Mouse (Mus musculus): Measurements from ENCODE around the gene Nubp1. TPM values are rescaled to one million over a fixed set of nuclear protein-coding genes. Genes with fewer than 3 reads are reported as not detected.

The Nubp1 gene
- total RNA-seq (2012; rRNA removed) (163 and 169 TPM in 2 replicates), total RNA-seq (2014; rRNA removed) (152 TPM in 2 replicates), polyA plus RNA-seq (2012; ENCODE audit: insufficient read length, low read depth) (162 and 176 TPM in 2 replicates)

DNA sequence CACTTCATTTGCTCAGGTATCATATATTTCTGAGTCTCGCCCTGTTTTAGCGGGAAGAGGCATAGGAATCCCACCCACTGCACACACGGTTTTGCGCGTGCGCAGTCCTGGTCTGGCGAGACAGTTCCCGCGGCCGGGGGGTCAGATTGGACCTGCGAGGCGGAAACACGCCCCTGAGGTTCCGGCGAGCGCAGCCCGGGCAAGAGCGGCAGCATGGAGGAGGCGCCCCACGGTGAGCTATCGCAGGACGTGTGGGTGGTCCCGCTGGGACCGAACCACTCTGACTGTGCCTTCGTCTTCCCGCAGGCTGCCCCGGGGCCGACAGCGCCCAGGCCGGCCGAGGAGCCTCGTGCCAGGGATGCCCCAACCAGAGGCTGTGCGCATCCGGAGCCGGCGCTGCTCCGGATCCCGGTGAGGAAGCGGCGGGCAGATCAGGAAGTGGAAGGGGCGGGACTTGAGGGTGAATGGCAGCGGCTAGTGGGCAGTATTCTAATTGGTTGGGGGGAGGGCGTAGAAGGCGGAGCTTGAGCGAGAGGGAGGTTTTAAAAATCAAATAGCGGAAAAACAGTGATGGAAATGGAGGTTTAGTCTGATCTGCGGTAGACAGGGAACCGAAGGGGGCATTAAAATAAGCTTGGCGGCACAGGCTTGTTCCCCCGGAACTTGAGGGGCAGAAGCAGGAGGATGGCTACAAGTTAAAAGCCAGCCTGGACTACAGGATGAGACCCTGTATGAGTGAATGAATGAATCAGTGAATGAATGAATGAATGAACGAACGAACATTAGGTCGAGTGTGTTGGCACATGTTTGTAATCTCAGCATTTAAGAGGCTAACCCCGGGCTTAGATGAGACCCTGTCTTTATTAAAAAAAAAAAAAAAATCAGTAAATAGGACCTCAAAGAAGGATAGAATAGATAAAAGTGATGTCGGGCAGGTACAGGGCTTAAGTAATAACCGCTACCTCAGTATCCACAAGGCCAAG, at the start of gene Nubp1:
Gene Nubp1, plus strand, starts transcription at position 185 of the 983 bp plus-strand sequence.
- in situ Hi-C loops (cut with MboI; ENCODE audit: low pct_ligation_motif_present, low pct_unique_long_range_greater_than_20kb, low sequenced_read_pairs) (no loop called here), dilution Hi-C loops (cut with MboI; ENCODE audit: extremely low pct_ligation_motif_present, extremely low pct_unique_long_range_greater_than_20kb, low sequenced_read_pairs) (no loop called here)
- H3K9ac ChIP-seq (ENCODE audit: insufficient read depth, low read depth) = peak within 1 kb of the TSS; percentile 82
- peak; percentile 99 for DNase-seq (ENCODE audit: extremely low read depth)
- peaks cover 14% of the 10 kb centered on the region for H3K79me2 ChIP-seq (replicated peaks; ENCODE audit: control insufficient read depth, extremely low read depth, insufficient read depth, poor library complexity, severe bottlenecking)
- peaks cover 16 to 67% of the 10 kb centered on the region in 2 experiments for H3K4me1 ChIP-seq (ENCODE audit: control insufficient read depth in 1 of 2, insufficient read depth in 2 of 2)
- H3K27me3 ChIP-seq (replicated peaks) = peaks cover 5% of the 10 kb centered on the region
- H3K4me3 ChIP-seq (replicated peaks in 1 of 3; ENCODE audit: low read depth in 2 of 3, low read length in 2 of 3, poor library complexity in 1 of 3) = peak within 1 kb of the TSS; percentile 71 to 90 (median 80)
- peak within 1 kb of the TSS; percentile 89 for H3K4me2 ChIP-seq (ENCODE audit: insufficient read depth, low read depth, poor library complexity, severe bottlenecking)
- peaks cover 36 to 43% of the 10 kb centered on the region in 2 experiments for H3K36me3 ChIP-seq (replicated peaks in 1 of 2; ENCODE audit: control insufficient read depth in 1 of 2, insufficient read depth in 1 of 2, low read length in 1 of 2)
- peak within 1 kb of the TSS; percentile 93 for H3K27ac ChIP-seq (ENCODE audit: insufficient read depth, low read depth)
- H3K9me3 ChIP-seq (replicated peaks; ENCODE audit: low read length) = peaks cover 4% of the 10 kb centered on the region
- TF ChIP-seq ZMIZ1 (IDR thresholded peaks at IDR 0.05; ENCODE audit: low read depth, low read length) = peak; percentile 97
- 0 out of 2 replicates have a peak, but pooled peaks have one; percentile 9 for TF ChIP-seq EP300 (IDR thresholded peaks at IDR 0.05; ENCODE audit: low read length)
- TF ChIP-seq MXI1 (IDR thresholded peaks at IDR 0.05; ENCODE audit: low read depth, low read length) = no peak; the same call in 1 of the 2 replicates
- peak; percentile 99 for TF ChIP-seq SIN3A (IDR thresholded peaks at IDR 0.05; ENCODE audit: low read length)
- no peak; the same call in 1 of the 2 replicates for TF ChIP-seq UBTF (IDR thresholded peaks at IDR 0.05; ENCODE audit: low read depth, low read length)
- TF ChIP-seq HCFC1 (IDR thresholded peaks at IDR 0.05; ENCODE audit: low read depth, low read length) = peak; percentile 81
- no peak for TF ChIP-seq ZNF384 (IDR thresholded peaks at IDR 0.05; ENCODE audit: low read depth, low read length)
- peak; percentile 29; the same call in 1 of the 2 replicates for TF ChIP-seq IRF4 (IDR thresholded peaks at IDR 0.05; ENCODE audit: low read depth, low read length)
- no peak; the same call in 1 of the 2 replicates for TF ChIP-seq MAX (IDR thresholded peaks at IDR 0.05; ENCODE audit: low read length)
- TF ChIP-seq NRF1 (IDR thresholded peaks at IDR 0.05; ENCODE audit: low read depth, low read length) = peak; percentile 88
- TF ChIP-seq GABPA (IDR thresholded peaks at IDR 0.05; ENCODE audit: insufficient replicate concordance, low read depth, low read length) = no peak; the same call in 1 of the 2 replicates
- TF ChIP-seq MYC (IDR thresholded peaks at IDR 0.05; ENCODE audit: low read depth, low read length) = peak; percentile 76
- no peak; the same call in 1 of the 2 replicates for TF ChIP-seq ZKSCAN1 (IDR thresholded peaks at IDR 0.05; ENCODE audit: borderline replicate concordance, low read depth, low read length)
- TF ChIP-seq POLR2A (IDR thresholded peaks at IDR 0.05; ENCODE audit: low read depth, low read length) = peak; percentile 98
- TF ChIP-seq USF2 (conservative IDR thresholded peaks at IDR 0.05; ENCODE audit: low read depth, low read length) = no peak
- no peak for TF ChIP-seq JUN (IDR thresholded peaks at IDR 0.05; ENCODE audit: insufficient read depth, low read depth, low read length)
- no peak; the same call in 1 of the 2 replicates for TF ChIP-seq SMC3 (IDR thresholded peaks at IDR 0.05; ENCODE audit: low read depth, low read length)
- TF ChIP-seq USF1 (IDR thresholded peaks at IDR 0.05; ENCODE audit: low read depth, low read length) = no peak
- peak; percentile 96 for TF ChIP-seq NELFE (IDR thresholded peaks at IDR 0.05; ENCODE audit: low read depth, low read length)
- TF ChIP-seq JUND (conservative IDR thresholded peaks at IDR 0.05; ENCODE audit: low read depth, low read length) = no peak
- no peak for TF ChIP-seq MAZ (IDR thresholded peaks at IDR 0.05; ENCODE audit: low read depth, low read length)
- peak; percentile 95 for TF ChIP-seq ELF1 (IDR thresholded peaks at IDR 0.05; ENCODE audit: low read depth, low read length)
- 0 out of 2 replicates have a peak, but pooled peaks have one; percentile 35 for TF ChIP-seq ETS1 (conservative IDR thresholded peaks at IDR 0.05; ENCODE audit: low read depth, low read length)
- TF ChIP-seq POLR2AphosphoS2 (IDR thresholded peaks at IDR 0.05; ENCODE audit: low read depth, low read length) = peak; percentile 97
- TF ChIP-seq BHLHE40 (IDR thresholded peaks at IDR 0.05; ENCODE audit: low read depth, low read length) = no peak; the same call in 1 of the 2 replicates
- TF ChIP-seq CHD1 (IDR thresholded peaks at IDR 0.05; ENCODE audit: low read depth, low read length) = peak; percentile 93
- TF ChIP-seq E2F4 (IDR thresholded peaks at IDR 0.05; ENCODE audit: insufficient replicate concordance, low read depth, low read length) = peak; percentile 86; the same call in 1 of the 2 replicates
- no peak for TF ChIP-seq RAD21 (IDR thresholded peaks at IDR 0.05; ENCODE audit: low read depth, low read length)
- TF ChIP-seq TBP (conservative IDR thresholded peaks at IDR 0.05; ENCODE audit: low read depth, low read length) = peak; percentile 90
- TF ChIP-seq TCF12 (IDR thresholded peaks at IDR 0.05; ENCODE audit: low read depth, low read length) = peak; percentile 88
- no peak for TF ChIP-seq MAFK (IDR thresholded peaks at IDR 0.05; ENCODE audit: insufficient replicate concordance, low read length)
- TF ChIP-seq KAT2A (IDR thresholded peaks at IDR 0.05; ENCODE audit: insufficient replicate concordance, low read length) = peak; percentile 33; the same call in 1 of the 2 replicates
- peak; percentile 56 for TF ChIP-seq CHD2 (IDR thresholded peaks at IDR 0.05; ENCODE audit: low read length)
- no peak for TF ChIP-seq CTCF (conservative IDR thresholded peaks at IDR 0.05 in 1 of 2, IDR thresholded peaks at IDR 0.05 in 1 of 2; ENCODE audit: low read depth in 2 of 2, low read length in 2 of 2)
- TF ChIP-seq ZC3H11A (IDR thresholded peaks at IDR 0.05; ENCODE audit: low read depth, low read length) = no peak
- TF ChIP-seq MEF2A (IDR thresholded peaks at IDR 0.05; ENCODE audit: borderline replicate concordance, low read depth, low read length) = no peak; the same call in 1 of the 2 replicates
